Mouse (Mus musculus) left cerebral cortex, adult 18-20 months (tissue): ENCODE results near the gene Ddx11. TPM values are rescaled to one million over a fixed set of nuclear protein-coding genes. Genes with fewer than 3 reads are reported as not detected.
"Not testable (repeated sequence)": the region's sequence is repeated elsewhere in the genome, so short reads cannot be mapped to it uniquely, and the experiment has no call there.

ENCODE experiments used
- DNase-seq, 2 experiments: peaks; one replicate each; pipeline ENCODE4 v3.0.0; 2021 to 2022; ENCODE audit warnings: low spot score in 2 of 2, mixed read lengths in 1 of 2
- total RNA-seq, 2 experiments: library from RNA; stranded (reverse); gene quantifications; 2 replicates each; pipeline ENCODE4 v1.2.3; 2021

Gene Ddx11
- total RNA-seq, 2 experiments from 2014 or later, result 1.1 to 1.4 TPM

- DNase-seq, result peak; percentile 90 to 91
Measured at GRCm38 (mm10) chr17:66111402-66111959, 11.8 kb upstream of the Ddx11 start, which contains the start of gene Washc1. TSS of gene Washc1 (plus strand) at chr17:66111545.

- no peak for DNase-seq
Measured at GRCm38 (mm10) chr17:66112166-66112565, 11.2 kb upstream of the Ddx11 start.

GRCm38 (mm10) chr17:66118991-66119390, 4.3 kb upstream of the Ddx11 start:
- DNase-seq, result no peak

GRCm38 (mm10) chr17:66120701-66121100, 2.6 kb upstream of the Ddx11 start:
- DNase-seq, result no peak

- DNase-seq, result no peak
Measured at GRCm38 (mm10) chr17:66123816-66124610, 693 bp downstream of the Ddx11 start.

- no peak for DNase-seq
Measured at GRCm38 (mm10) chr17:66125211-66125610, 1.9 kb downstream of the Ddx11 start.

- no peak for DNase-seq
Measured at GRCm38 (mm10) chr17:66130371-66130770, 7.1 kb downstream of the Ddx11 start.

GRCm38 (mm10) chr17:66131212-66131611, 7.9 kb downstream of the Ddx11 start:
- no peak for DNase-seq

GRCm38 (mm10) chr17:66152706-66153662, 29.7 kb downstream of the Ddx11 start:
- DNase-seq, result not testable (repeated sequence)

GRCm38 (mm10) chr17:66153735-66154423, 30.6 kb downstream of the Ddx11 start:
- not testable (repeated sequence) for DNase-seq

GRCm38 (mm10) chr17:66154876-66155275, 31.6 kb downstream of the Ddx11 start:
- no peak for DNase-seq

GRCm38 (mm10) chr17:66158271-66158670, 35.0 kb downstream of the Ddx11 start:
- no peak for DNase-seq

GRCm38 (mm10) chr17:66167141-66167540, 43.8 kb downstream of the Ddx11 start:
- DNase-seq, result not testable (repeated sequence)

GRCm38 (mm10) chr17:66170971-66171370, 47.7 kb downstream of the Ddx11 start:
- DNase-seq, result not testable (repeated sequence)

GRCm38 (mm10) chr17:66190577-66190976, 67.3 kb downstream of the Ddx11 start:
- DNase-seq, result no peak

GRCm38 (mm10) chr17:66197041-66197440, 73.7 kb downstream of the Ddx11 start:
- peak in 1 of 2 experiments; percentile 23 for DNase-seq

Other genes starting within 250 kb of the Ddx11 start
- gene Ralbp1, start 237.7 kb upstream of the Ddx11 start, total RNA-seq, result 10 to 100 TPM; 66.9 to 74.0 TPM
- 10 to 100 TPM; 21.1 to 27.3 TPM for gene Twsg1, start 172.3 kb upstream of the Ddx11 start, total RNA-seq
- gene Ankrd12, start 46.4 kb upstream of the Ddx11 start, total RNA-seq, result 100 to 1,000 TPM; 355 to 356 TPM
- gene Ndufv2, start 22.0 kb upstream of the Ddx11 start, total RNA-seq, result 100 to 1,000 TPM; 229 to 241 TPM
- 10 to 100 TPM; 43.5 to 43.7 TPM for gene Washc1, start 12.0 kb upstream of the Ddx11 start, total RNA-seq